Mouse (Mus musculus) intestine, embryonic 15.5 days (tissue): ENCODE results near the gene Tatdn3. TPM values are rescaled to one million over a fixed set of nuclear protein-coding genes. Genes with fewer than 3 reads are reported as not detected.
"Not testable (repeated sequence)": the region's sequence is repeated elsewhere in the genome, so short reads cannot be mapped to it uniquely, and the experiment has no call there.

ENCODE experiments used
- ATAC-seq: fragments of 200-750 bp; cut with Nextera tagmentation; 2 replicates; pipeline ENCODE4 v1.8.0; 2017; ENCODE audit warnings: moderate TSS enrichment, moderate library complexity
- H3K27ac ChIP-seq: fragments of 300-500 bp; sonication (generic); 2 replicates; pipeline ENCODE4 v1.5.1; 2015; ENCODE audit warnings: mild to moderate bottlenecking, inconsistent platforms
- H3K27me3 ChIP-seq: fragments of 300-500 bp; sonication (generic); replicated peaks from 2 replicates; pipeline ENCODE4 v1.6.1; 2015; ENCODE audit warnings: inconsistent platforms
- H3K36me3 ChIP-seq: fragments of 300-500 bp; sonication (generic); 2 replicates; pipeline ENCODE4 v1.6.1; 2015; ENCODE audit warnings: inconsistent platforms
- H3K4me1 ChIP-seq: fragments of 300-500 bp; sonication (generic); replicated peaks from 2 replicates; pipeline ENCODE4 v1.6.1; 2015; ENCODE audit warnings: inconsistent platforms
- H3K4me2 ChIP-seq: fragments of 300-500 bp; sonication (generic); replicated peaks from 2 replicates; pipeline ENCODE4 v1.6.1; 2015; ENCODE audit warnings: mild to moderate bottlenecking, inconsistent platforms
- H3K4me3 ChIP-seq: fragments of 300-500 bp; sonication (generic); replicated peaks from 2 replicates; pipeline ENCODE4 v1.5.1; 2015; ENCODE audit warnings: inconsistent platforms
- H3K9ac ChIP-seq: fragments of 300-500 bp; sonication (generic); 2 replicates; pipeline ENCODE4 v1.6.1; 2015; ENCODE audit warnings: inconsistent platforms
- H3K9me3 ChIP-seq: fragments of 300-500 bp; sonication (generic); 2 replicates; pipeline ENCODE4 v1.6.1; 2016; ENCODE audit warnings: inconsistent platforms
- WGBS: fragments of 180-500 bp; shearing (Covaris S2); methylation state at CpG from one replicate; pipeline ENCODE4 v1.1.7; 2015; 5-methylcytosine and 5-hydroxymethylcytosine counted together
- polyA plus RNA-seq: library from polyadenylated mRNA; unstranded; fragments of >200 nt; fragmentation: Nextera tagmentation; extraction: Ambion mirVana; gene quantifications from 2 replicates; pipeline ENCODE4 v1.2.1, GENCODE M21; 2015

Gene Tatdn3
- polyA plus RNA-seq, 1 experiment from 2014 or later = 12.6 TPM

DNA sequence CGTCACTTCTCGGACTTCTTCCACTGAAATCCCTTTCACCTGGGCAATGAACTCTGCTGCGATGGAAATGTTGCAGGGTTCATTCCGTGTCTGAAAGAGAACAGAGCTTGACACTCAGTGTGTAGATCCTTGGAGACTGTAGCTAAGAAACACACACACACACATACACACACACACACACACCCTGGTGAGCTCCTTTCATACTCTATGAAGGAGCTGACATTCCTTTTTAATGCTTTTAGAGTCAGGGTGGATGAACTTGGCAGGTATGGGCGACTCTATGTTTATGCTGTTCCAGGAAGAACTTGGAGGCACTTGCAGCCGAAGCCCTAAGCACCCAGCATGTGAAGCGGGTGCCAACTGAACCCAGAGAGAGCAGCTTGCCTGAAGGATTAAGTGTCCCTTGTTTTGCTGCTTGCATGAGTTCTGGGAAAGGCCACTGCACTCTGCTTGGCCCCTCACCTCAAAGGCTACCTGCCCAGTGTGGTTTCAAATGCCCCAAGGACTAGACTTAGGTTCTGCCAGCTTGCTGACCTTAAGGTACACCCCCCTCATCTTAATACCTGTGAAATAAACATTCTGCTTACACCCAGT is 16.4 kb downstream of the Tatdn3 start:
- ATAC-seq = no peak
- no peaks in the 10 kb centered on the region for H3K27me3 ChIP-seq
- no peak overlapping the region for H3K4me2 ChIP-seq
- no peak overlapping the region for H3K27ac ChIP-seq
- H3K36me3 ChIP-seq = no peaks in the 10 kb centered on the region
- H3K9me3 ChIP-seq = no peaks in the 10 kb centered on the region
- no peak overlapping the region for H3K4me3 ChIP-seq
- 72% methylated on average over 7 of the region's 7 CpGs for WGBS
- H3K9ac ChIP-seq = no peak overlapping the region
- no peaks in the 10 kb centered on the region for H3K4me1 ChIP-seq

DNA sequence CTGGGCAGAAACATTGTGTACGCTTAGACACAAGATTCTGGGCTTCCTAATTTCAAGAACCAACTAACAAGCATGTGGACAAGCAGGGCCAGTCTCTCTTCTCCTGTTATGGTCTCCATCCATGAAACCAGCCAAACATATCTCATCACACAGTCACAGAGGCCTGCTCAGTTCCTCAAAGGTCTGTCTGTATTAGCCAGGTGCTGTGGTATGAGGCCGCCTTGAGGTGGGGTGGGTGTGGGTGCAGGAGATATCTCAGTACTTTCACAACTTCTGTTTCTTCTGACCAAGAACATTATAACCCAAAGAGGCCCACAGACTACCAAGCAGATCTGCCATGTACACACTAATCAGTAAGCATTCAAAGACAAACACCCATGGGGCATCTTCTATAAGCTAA is 17.5 kb downstream of the Tatdn3 start:
- Histone ChIP-seq H3K4me2 (no peak overlapping the region), H3K27ac (no peak overlapping the region), H3K9me3 (no peaks in the 10 kb centered on the region), H3K4me3 (no peak overlapping the region), H3K4me1 (no peaks in the 10 kb centered on the region), H3K9ac (no peak overlapping the region), H3K36me3 (no peaks in the 10 kb centered on the region), H3K27me3 (no peaks in the 10 kb centered on the region)
- ATAC-seq = no peak
- 97% methylated on average over 2 of the region's 2 CpGs for WGBS

DNA sequence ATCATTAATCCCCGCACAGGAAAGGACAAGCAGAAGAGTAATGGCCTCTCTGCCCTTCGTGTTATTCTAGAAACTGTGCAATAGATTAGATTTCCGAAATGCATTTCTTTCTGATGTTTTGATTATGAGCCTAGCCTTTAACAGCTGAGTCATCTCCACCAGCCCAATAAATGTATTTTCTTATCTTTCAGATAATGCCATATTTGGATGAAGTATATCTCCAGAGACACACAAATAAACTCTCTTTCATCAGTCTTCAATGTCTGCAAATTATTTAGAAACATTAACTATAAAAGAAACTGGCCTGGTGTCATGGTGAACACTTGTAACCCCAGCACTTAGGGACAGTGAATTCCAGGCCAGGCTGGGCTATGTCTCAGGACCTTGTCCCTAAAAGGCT is 20.0 kb downstream of the Tatdn3 start:
- no peaks in the 10 kb centered on the region for H3K27me3 ChIP-seq
- H3K27ac ChIP-seq = no peak overlapping the region
- H3K9me3 ChIP-seq = no peaks in the 10 kb centered on the region
- H3K4me3 ChIP-seq = no peak overlapping the region
- WGBS = 60% methylated on average over 3 of the region's 3 CpGs
- H3K36me3 ChIP-seq = no peaks in the 10 kb centered on the region
- no peak overlapping the region for H3K4me2 ChIP-seq
- H3K9ac ChIP-seq = no peak overlapping the region
- ATAC-seq = no peak
- H3K4me1 ChIP-seq = no peaks in the 10 kb centered on the region

DNA sequence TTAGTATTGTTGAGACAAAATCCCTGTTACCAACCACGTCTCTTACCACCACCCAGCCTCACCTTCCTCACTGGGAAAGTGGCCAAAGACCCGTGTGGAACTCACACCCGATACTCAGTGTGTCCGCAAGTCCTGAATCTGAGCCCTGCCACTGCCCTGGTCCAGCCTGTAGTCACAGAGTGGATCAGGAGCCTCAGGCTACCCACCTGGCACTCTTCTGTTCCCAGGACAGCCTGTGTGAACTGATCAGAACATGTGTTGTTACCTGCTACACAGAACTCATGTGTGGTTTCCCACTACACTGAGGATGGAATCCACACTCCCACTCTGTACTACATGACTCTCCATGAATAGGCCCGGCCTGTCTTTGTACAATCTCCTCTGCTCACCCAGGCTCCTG is 20.6 kb downstream of the Tatdn3 start:
- H3K27ac ChIP-seq = no peak overlapping the region
- no peak overlapping the region for H3K4me3 ChIP-seq
- ATAC-seq = no peak
- no peaks in the 10 kb centered on the region for H3K36me3 ChIP-seq
- no peaks in the 10 kb centered on the region for H3K27me3 ChIP-seq
- no peak overlapping the region for H3K4me2 ChIP-seq
- WGBS = 78% methylated on average over 5 of the region's 5 CpGs
- no peak overlapping the region for H3K9ac ChIP-seq
- no peaks in the 10 kb centered on the region for H3K9me3 ChIP-seq
- no peaks in the 10 kb centered on the region for H3K4me1 ChIP-seq

DNA sequence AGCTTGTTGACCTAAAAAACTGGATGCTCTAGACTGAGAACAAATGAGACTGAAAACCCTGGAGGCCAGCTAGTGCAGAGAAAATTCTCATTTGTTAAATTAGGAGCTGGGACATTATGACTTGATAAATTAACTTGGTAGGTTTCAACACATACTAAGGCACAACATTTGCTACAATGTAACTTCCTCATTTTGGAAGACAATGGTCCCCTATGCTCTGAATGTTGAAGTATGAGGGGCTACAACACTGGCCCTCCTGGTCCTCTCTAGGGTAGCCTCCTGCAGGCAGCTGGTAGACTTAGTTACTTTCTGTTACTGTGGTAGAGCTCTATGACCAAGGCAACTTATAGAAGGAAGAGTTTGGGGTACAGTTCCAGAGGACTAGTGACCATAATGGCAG is 21.4 kb downstream of the Tatdn3 start:
- Histone ChIP-seq H3K9ac (no peak overlapping the region), H3K27ac (no peak overlapping the region), H3K27me3 (no peaks in the 10 kb centered on the region), H3K9me3 (no peaks in the 10 kb centered on the region), H3K4me1 (no peaks in the 10 kb centered on the region), H3K4me3 (no peak overlapping the region), H3K36me3 (no peaks in the 10 kb centered on the region), H3K4me2 (no peak overlapping the region)
- ATAC-seq = no peak

DNA sequence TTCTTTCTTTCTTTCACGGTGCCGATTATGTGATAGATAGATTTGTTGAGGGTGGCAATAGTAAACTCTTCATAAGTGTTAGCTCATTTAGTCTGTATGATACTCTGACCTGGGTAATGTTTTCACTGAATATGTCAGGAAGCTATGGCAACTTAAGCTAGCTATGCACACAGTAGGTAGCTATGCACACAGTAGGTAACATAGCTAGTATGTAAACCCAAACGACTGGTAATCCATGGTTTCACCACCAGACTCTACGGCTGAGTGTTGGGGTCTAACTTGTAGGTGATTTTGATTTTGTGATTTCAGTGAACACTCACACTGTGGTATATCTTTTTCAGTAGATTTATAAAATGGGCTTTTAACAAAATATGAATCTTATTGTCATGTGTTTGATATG is 24.7 kb downstream of the Tatdn3 start:
- H3K4me2 ChIP-seq = no peak overlapping the region
- ATAC-seq = no peak
- WGBS = 86% methylated on average over 4 of the region's 4 CpGs

DNA sequence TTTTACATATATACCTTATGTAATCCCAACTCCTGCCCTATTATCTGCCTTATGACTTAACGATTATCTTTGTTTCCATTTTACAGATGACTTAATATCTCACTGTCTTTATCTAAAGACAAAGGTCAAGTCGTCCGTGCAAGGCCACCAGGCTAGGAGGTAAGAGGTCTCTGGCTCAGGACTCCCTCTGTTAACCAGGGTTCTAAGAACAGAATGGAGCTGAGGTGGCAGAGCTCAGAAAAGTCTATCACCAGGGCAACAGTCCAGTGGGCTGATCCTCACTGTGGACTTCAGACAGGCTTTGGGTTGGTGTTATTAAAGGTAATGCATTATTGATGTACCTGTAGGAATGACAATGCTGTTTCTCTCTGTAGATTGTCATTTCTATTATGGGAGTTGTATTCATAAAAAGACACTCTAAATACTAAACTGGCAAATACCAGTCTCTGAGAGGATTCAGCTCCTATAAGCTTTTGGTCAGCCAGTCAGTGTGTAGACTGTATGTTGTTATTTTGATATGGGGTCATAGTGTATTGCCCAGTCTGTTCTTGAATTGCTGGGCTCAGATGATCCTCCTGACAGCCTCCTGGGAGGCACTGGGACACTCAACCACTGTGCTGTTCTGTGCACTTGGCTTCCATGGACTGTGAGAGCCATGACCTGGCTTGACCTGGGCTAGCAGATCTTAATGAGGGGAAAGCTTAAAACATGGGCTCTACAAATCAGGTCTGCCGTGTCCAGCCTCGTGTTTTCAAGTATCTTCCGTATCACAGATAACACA is 26.0 kb downstream of the Tatdn3 start, which contains the start of gene Spata45:
Spata45 (plus strand) TSS at position 86 of the 781 bp plus-strand sequence.
- Histone ChIP-seq H3K9me3 (no peaks in the 10 kb centered on the region), H3K27ac (no peak within 1 kb of the TSS), H3K4me2 (no peak within 1 kb of the TSS), H3K9ac (no peak within 1 kb of the TSS), H3K36me3 (no peaks in the 10 kb centered on the region), H3K4me3 (no peak within 1 kb of the TSS), H3K4me1 (no peaks in the 10 kb centered on the region), H3K27me3 (no peaks in the 10 kb centered on the region)
- peak; percentile 81 for ATAC-seq
- WGBS = 61% methylated on average over 6 of the region's 6 CpGs

More for the DNA sequence above, 24.7 kb downstream of the Tatdn3 start:
- Histone ChIP-seq H3K27ac (no peak overlapping the region), H3K27me3 (no peaks in the 10 kb centered on the region), H3K9ac (no peak overlapping the region), H3K4me3 (no peak overlapping the region), H3K9me3 (no peaks in the 10 kb centered on the region), H3K4me1 (no peaks in the 10 kb centered on the region), H3K36me3 (no peaks in the 10 kb centered on the region)

DNA sequence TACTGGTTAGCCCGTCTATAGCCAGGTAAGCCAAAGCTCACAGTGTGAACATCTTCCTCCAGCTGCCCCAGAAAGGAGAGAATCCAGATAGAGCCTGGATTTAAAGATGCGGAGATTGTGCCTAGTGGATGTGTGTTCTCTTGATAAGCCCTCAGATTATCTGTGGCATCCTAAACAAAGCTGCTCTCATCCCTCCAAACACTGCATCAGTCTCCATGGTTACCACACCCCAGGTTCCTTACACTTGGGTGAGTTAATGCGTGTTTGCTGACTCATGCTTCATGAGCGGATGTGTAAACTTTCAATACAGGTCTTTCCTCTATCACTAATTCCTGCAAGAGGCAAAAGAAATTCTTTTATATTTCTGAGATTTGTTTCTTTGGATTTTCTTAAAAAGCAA is 27.1 kb downstream of the Tatdn3 start:
- no peak for ATAC-seq
- no peak overlapping the region for H3K4me3 ChIP-seq
- H3K4me2 ChIP-seq = no peak overlapping the region
- H3K27ac ChIP-seq = no peak overlapping the region
- H3K36me3 ChIP-seq = no peaks in the 10 kb centered on the region
- 34% methylated on average over 4 of the region's 4 CpGs for WGBS
- no peaks in the 10 kb centered on the region for H3K9me3 ChIP-seq
- H3K9ac ChIP-seq = no peak overlapping the region
- H3K4me1 ChIP-seq = no peaks in the 10 kb centered on the region
- no peaks in the 10 kb centered on the region for H3K27me3 ChIP-seq

DNA sequence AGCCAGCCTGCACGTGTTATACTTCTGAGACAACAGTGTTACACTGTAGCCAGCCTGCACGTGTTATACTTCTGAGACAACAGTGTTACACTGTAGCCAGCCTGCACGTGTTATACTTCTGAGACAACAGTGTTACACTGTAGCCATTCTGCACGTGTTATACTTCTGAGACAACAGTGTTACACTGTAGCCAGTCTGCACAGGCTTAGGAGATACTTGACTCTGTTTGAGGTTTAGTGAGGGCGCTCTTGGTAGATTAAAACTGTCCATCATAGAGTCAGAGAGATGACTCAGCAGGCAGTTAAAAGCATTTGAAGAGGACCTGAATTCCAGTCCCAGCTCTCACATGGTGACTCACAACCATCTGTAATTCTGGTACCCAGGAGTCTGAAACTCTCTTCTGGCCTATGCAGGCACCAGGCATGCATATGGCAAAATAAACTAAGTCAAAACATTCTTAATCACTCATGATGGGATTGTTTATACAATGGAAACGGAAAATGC is 31.8 kb downstream of the Tatdn3 start:
- H3K9me3 ChIP-seq, ATAC-seq, H3K27me3 ChIP-seq, H3K4me2 ChIP-seq, H3K27ac ChIP-seq, H3K4me3 ChIP-seq, H3K36me3 ChIP-seq, H3K4me1 ChIP-seq, H3K9ac ChIP-seq: not testable (repeated sequence)
- 65% methylated on average over 6 of the region's 6 CpGs for WGBS

DNA sequence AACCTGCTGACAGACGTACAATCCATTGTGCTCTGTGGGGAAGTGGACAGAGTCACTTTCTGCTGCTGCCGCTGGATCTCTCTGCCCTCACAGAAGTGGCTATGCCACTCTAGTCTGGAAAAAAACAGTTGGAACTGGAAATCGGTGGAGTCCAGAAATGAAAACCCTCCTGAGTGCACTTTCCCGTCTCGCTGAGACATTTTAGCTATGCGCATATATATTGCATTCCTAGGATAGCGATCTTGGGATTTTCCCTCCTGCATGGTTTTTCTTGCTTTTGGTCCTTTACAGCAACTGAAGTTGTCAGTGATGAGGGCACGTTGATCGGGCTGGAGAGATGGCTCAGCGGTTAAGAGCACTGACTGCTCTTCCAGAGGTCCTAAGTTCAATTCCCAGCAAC is 32.5 kb downstream of the Tatdn3 start:
- Histone ChIP-seq H3K9ac (no peak overlapping the region), H3K4me3 (no peak overlapping the region), H3K27me3 (no peaks in the 10 kb centered on the region), H3K27ac (no peak overlapping the region), H3K4me1 (peaks cover 7% of the 10 kb centered on the region), H3K4me2 (no peak overlapping the region), H3K9me3 (no peaks in the 10 kb centered on the region), H3K36me3 (no peaks in the 10 kb centered on the region)
- 68% methylated on average over 10 of the region's 10 CpGs for WGBS
- ATAC-seq = no peak

DNA sequence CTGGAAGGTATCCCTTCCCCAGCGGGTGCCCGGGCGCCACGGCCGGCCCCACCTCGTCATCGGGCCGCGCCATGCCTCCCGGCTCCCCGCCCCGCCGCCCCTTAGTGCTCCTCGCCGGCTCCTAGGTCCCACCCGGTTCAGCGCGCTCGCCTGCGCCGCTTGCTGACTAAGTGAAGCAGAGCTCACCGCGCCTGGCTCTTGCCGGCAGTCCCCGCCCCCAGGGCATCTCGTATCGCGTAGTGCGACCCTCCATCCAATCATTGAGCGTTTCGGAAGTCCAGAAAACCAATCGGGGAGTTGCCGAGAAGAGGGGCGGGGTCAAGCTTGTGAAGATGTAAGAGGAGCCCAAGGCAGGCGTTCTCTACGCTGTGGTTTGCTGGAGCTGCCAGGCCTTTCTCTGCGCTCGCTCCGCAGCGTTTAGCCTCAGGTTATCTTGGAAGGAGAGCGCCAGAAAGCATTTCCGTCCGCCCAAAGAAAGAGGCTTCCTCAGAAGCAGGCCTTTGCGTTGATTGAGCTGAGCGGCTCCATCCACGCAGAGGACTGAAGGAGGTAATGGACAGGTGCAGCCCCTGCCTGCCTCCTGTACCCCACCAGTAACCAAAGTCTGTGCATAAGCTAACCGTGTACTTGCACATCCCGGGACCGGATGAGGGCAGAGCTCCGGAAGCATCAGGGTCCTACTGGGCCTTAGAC is 36.6 kb downstream of the Tatdn3 start, which contains the start of gene Flvcr1:
Flvcr1 (minus strand) TSS at position 138 of the 693 bp plus-strand sequence.
- no peaks in the 10 kb centered on the region for H3K9me3 ChIP-seq
- H3K4me3 ChIP-seq = peak within 1 kb of the TSS; percentile 86
- under 1% methylated on average over 49 of the region's 50 CpGs for WGBS
- peaks cover 12% of the 10 kb centered on the region for H3K4me1 ChIP-seq
- H3K27me3 ChIP-seq = no peaks in the 10 kb centered on the region
- H3K27ac ChIP-seq = peak within 1 kb of the TSS; percentile 92
- H3K4me2 ChIP-seq = peak within 1 kb of the TSS; percentile 95
- ATAC-seq = peak; percentile 98
- H3K9ac ChIP-seq = peak within 1 kb of the TSS; percentile 84
- H3K36me3 ChIP-seq = 0 out of 2 replicates have a peak, but pooled peaks cover 3% of the 10 kb centered on the region
